Mouse (Mus musculus) limb, embryonic 10.5 days (tissue): ENCODE measurements at regions not wholly inside any gene's neighbourhood (a gene's known extent, or its start where the extent isn't known, plus 50 kb on each side); places are given as distances from the start of the nearest gene placed in this dataset.

ENCODE experiments used
- DNase-seq: peaks from one replicate; pipeline ENCODE4 v3.0.0-alpha.2; 2017; ENCODE audit warnings: low spot score
- H3K27ac ChIP-seq: fragments of 300-500 bp; sonication (generic); 2 replicates; pipeline ENCODE4 v1.5.1; 2016; ENCODE audit warnings: mild to moderate bottlenecking
- H3K27me3 ChIP-seq: fragments of 300-500 bp; sonication (generic); 2 replicates; pipeline ENCODE4 v1.6.1; 2016; ENCODE audit warnings: low read depth, mild to moderate bottlenecking; ENCODE audit not compliant: poor library complexity, severe bottlenecking
- H3K36me3 ChIP-seq: fragments of 300-500 bp; sonication (generic); 2 replicates; pipeline ENCODE4 v1.6.1; 2016; ENCODE audit warnings: mild to moderate bottlenecking, moderate library complexity
- H3K4me1 ChIP-seq: fragments of 300-500 bp; sonication (generic); 2 replicates; pipeline ENCODE4 v1.6.1; 2016
- H3K4me3 ChIP-seq: fragments of 300-500 bp; sonication (generic); 2 replicates; pipeline ENCODE4 v1.5.1; 2016; ENCODE audit warnings: mild to moderate bottlenecking, moderate library complexity
- H3K9me3 ChIP-seq: fragments of 300-500 bp; sonication (generic); replicated peaks from 2 replicates; pipeline ENCODE4 v1.6.1; 2016; ENCODE audit warnings: mild to moderate bottlenecking
- WGBS: fragments of 180-500 bp; shearing (Covaris S2); methylation state at CpG from one replicate; pipeline ENCODE4 v1.1.7; 2016; 5-methylcytosine and 5-hydroxymethylcytosine counted together

DNA sequence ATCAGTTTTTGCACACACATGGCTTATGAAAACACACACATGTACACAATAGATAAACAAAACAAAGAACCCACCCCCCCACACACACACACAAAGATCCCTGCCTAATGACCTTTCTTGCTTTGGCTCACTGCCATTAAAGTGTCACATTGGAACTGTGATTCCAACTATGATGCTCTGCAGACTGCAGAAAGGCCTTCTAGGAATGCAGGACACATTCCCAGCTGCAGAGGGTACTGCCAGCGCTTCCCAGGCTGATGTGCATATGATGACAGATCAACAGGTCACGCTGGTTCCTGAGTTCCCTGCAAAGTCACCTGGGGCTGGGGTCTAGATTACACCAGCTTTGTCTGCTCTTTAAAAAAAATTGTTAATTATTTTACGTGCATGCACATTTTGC is 68.1 kb upstream of the Ppm1j start:
- WGBS = 73% methylated on average over 3 of the region's 3 CpGs
- no peaks in the 10 kb centered on the region for H3K36me3 ChIP-seq
- H3K4me1 ChIP-seq = peaks cover 13% of the 10 kb centered on the region
- no peak overlapping the region for H3K4me3 ChIP-seq
- H3K9me3 ChIP-seq = no peaks in the 10 kb centered on the region
- DNase-seq = no peak
- H3K27me3 ChIP-seq = no peaks in the 10 kb centered on the region
- no peak overlapping the region for H3K27ac ChIP-seq

DNA sequence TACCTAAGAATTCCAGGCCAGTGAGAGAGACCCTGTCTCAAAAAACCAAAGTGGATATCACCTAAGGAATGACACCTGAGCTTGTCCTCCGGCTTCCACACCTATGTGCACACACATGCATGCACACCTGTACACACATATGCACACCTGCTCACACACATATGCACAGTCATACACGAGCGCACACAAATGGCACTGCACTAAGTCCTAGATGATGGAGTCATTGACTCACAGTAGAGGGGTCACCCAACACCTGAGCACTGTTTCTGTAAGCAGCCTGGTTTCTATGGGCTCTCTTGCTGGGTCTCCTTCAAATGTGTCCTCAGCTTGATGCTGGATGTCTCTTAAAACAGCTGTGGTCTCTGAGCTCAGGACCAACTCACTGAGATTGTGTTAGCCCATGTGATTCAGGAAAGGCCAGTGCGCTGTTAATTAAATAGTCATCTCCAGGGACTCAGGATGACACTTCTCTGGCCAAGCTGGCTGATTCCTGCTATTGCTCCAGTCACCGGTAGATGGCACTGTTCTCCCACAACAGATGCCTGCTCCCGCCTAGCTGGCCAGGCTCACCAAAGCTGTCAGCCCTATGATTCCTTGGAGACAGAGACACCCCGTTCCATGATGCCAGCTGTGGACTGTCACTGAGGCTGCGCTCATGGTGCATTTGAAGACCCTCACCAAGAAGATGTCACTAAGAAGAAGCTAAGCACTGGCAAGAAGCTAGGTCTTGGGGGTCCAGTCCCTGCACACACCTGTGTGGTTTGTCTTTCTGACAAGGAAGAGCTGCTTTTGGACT is 66.8 kb upstream of the Ppm1j start:
- peak; percentile 85 for DNase-seq
- no peak overlapping the region for H3K27ac ChIP-seq
- H3K4me3 ChIP-seq = peak overlapping the region; percentile 27
- no peaks in the 10 kb centered on the region for H3K9me3 ChIP-seq
- H3K4me1 ChIP-seq = peaks cover 9% of the 10 kb centered on the region; the same call in 1 of the 2 replicates
- 30% methylated on average over 8 of the region's 8 CpGs for WGBS
- H3K36me3 ChIP-seq = no peaks in the 10 kb centered on the region
- H3K27me3 ChIP-seq = no peaks in the 10 kb centered on the region

DNA sequence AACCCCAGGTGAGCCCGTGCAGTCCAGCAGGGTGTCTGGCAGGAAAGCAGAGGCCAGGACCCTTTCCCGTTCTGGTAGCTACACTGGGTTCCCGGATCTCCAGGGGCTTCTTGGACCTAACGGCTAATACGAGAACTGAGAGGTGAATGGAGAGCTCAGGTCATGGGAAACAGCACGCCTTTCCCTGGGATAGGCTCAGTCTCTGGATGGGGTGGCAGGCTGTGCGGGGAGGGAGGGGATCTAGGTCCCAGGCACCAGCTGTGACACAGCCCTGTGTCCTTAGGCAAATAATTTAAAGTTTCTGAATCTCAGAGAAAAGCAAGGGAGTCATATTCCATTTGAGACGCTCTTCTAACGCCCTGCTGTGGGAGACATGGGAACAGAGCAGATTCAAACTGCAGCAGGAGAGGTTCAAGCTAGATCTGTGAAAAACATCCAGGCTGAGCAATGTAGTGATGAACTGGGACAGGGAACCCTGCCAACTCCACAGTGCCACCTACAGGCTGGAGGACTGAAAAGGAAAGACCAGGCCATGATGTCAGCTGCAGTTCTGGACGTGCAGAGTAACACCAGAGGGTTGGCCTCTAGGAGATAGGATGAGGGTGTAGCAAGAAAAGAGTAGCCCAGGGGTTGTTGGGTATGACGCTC is 66.1 kb upstream of the Ppm1j start:
- no peak overlapping the region for H3K27ac ChIP-seq
- peaks cover 9% of the 10 kb centered on the region; the same call in 1 of the 2 replicates for H3K4me1 ChIP-seq
- H3K27me3 ChIP-seq = no peaks in the 10 kb centered on the region
- peak; percentile 84 for DNase-seq
- no peaks in the 10 kb centered on the region for H3K9me3 ChIP-seq
- no peaks in the 10 kb centered on the region for H3K36me3 ChIP-seq
- 54% methylated on average over 11 of the region's 11 CpGs for WGBS
- H3K4me3 ChIP-seq = peak overlapping the region; percentile 27
